Mouse (Mus musculus) neural tube, embryonic 15.5 days (tissue): ENCODE results near the gene Rbms2. TPM values are rescaled to one million over a fixed set of nuclear protein-coding genes. Genes with fewer than 3 reads are reported as not detected.

ENCODE experiments used
- ATAC-seq: fragments of 200-750 bp; cut with Nextera tagmentation; 2 replicates; pipeline ENCODE4 v1.8.0; 2017; ENCODE audit warnings: mild to moderate bottlenecking, moderate TSS enrichment, moderate library complexity; ENCODE audit not compliant: low FRiP score
- H3K27ac ChIP-seq: fragments of 300-500 bp; sonication (generic); replicated peaks from 2 replicates; pipeline ENCODE4 v1.5.1; 2015; ENCODE audit warnings: mild to moderate bottlenecking, inconsistent platforms
- H3K27me3 ChIP-seq: fragments of 300-500 bp; sonication (generic); replicated peaks from 2 replicates; pipeline ENCODE4 v1.6.1; 2015; ENCODE audit warnings: inconsistent platforms
- H3K36me3 ChIP-seq: fragments of 300-500 bp; sonication (generic); 2 replicates; pipeline ENCODE4 v1.6.1; 2015; ENCODE audit warnings: inconsistent platforms
- H3K4me1 ChIP-seq: fragments of 300-500 bp; sonication (generic); 2 replicates; pipeline ENCODE4 v1.6.1; 2015; ENCODE audit warnings: inconsistent platforms
- H3K4me2 ChIP-seq: fragments of 300-500 bp; sonication (generic); 2 replicates; pipeline ENCODE4 v1.6.1; 2015; ENCODE audit warnings: inconsistent platforms, mild to moderate bottlenecking, moderate library complexity
- H3K4me3 ChIP-seq: fragments of 300-500 bp; sonication (generic); replicated peaks from 2 replicates; pipeline ENCODE4 v1.5.1; 2015; ENCODE audit warnings: mild to moderate bottlenecking, inconsistent platforms
- H3K9ac ChIP-seq: fragments of 300-500 bp; sonication (generic); replicated peaks from 2 replicates; pipeline ENCODE4 v1.6.1; 2015; ENCODE audit warnings: mild to moderate bottlenecking, inconsistent platforms
- H3K9me3 ChIP-seq: fragments of 300-500 bp; sonication (generic); replicated peaks from 2 replicates; pipeline ENCODE4 v1.6.1; 2016; ENCODE audit warnings: inconsistent platforms
- WGBS: fragments of 180-500 bp; shearing (Covaris S2); methylation state at CpG from one replicate; pipeline ENCODE4 v1.1.7; 2015; ENCODE audit warnings: mixed read lengths; 5-methylcytosine and 5-hydroxymethylcytosine counted together
- polyA plus RNA-seq: library from polyadenylated mRNA; unstranded; fragments of >200 nt; fragmentation: Nextera tagmentation; extraction: Ambion mirVana; gene quantifications from 2 replicates; pipeline ENCODE4 v1.2.1, GENCODE M21; 2015

The Rbms2 gene
- polyA plus RNA-seq, 1 experiment from 2014 or later: 6.5 TPM

DNA sequence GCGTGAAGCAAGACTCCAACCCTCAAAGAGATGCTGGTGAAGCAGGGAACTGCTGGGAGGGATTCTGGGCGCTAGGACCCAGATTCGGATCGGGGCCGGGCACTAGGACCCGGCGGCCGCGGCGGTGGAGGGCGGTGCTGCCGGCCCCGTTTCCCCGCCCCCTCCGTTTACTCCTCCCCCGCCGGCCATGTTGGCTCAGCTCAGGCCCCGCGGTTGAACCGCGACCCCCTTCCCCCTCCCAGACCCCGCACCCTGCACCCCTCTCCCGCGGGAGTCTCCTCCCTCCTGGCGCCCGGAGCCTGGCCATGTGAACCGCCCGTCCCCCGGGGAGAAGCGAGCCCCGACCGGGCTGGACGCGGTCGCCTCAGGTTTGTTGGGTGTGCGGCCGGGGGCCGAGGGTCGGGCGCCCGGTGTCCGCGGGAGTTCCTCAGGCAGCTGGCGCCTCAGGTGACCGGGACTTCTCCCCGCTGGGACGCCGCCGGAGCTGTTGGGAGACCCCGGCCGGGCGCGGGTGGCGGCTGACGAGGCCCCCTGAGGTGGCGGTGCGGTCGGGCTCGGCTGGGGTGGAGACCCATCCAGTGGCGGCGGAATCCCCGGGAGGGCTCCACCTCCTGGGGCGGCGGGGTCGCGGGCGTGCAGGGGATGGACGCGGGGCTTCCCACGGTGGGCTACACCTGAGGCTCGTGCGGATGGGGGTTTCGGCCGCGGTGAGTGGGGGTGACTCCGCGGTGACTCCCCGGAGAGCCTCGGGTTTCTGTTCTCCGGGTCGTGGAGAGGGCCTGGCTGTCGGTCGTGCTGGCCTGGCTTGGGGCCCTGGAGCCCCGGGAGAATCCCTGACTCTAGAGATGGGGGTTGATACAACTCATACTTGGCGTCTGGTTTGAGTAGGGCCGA, 83.2 kb downstream of the Rbms2 start:
- H3K9ac ChIP-seq: peak overlapping the region; percentile 87
- H3K9me3 ChIP-seq: no peaks in the 10 kb centered on the region
- peak; percentile 77 for ATAC-seq
- peak overlapping the region; percentile 86 for H3K27ac ChIP-seq
- H3K27me3 ChIP-seq: no peaks in the 10 kb centered on the region
- WGBS: under 1% methylated on average over 85 of the region's 86 CpGs
- H3K4me1 ChIP-seq: peaks cover 51% of the 10 kb centered on the region
- H3K4me3 ChIP-seq: peak overlapping the region; percentile 91
- peak overlapping the region; percentile 77 for H3K4me2 ChIP-seq
- no peaks in the 10 kb centered on the region for H3K36me3 ChIP-seq

GRCm38 (mm10) chr10:128096313-128096692, 83.8 kb downstream of the Rbms2 start:
- no peak overlapping the region for H3K9ac ChIP-seq
- H3K27me3 ChIP-seq: no peaks in the 10 kb centered on the region
- H3K9me3 ChIP-seq: no peaks in the 10 kb centered on the region
- peak overlapping the region; percentile 91 for H3K4me3 ChIP-seq
- no peak for ATAC-seq
- no peaks in the 10 kb centered on the region for H3K36me3 ChIP-seq
- H3K4me2 ChIP-seq: peak overlapping the region; percentile 77
- H3K27ac ChIP-seq: no peak overlapping the region
- peaks cover 57% of the 10 kb centered on the region for H3K4me1 ChIP-seq
- 19% methylated on average over 4 of the region's 4 CpGs for WGBS

GRCm38 (mm10) chr10:128095003-128095636, 85.0 kb downstream of the Rbms2 start:
- WGBS: 31% methylated on average over 9 of the region's 9 CpGs
- no peaks in the 10 kb centered on the region for H3K9me3 ChIP-seq
- no peak for ATAC-seq
- H3K4me1 ChIP-seq: peaks cover 66% of the 10 kb centered on the region
- H3K27ac ChIP-seq: 0 out of 2 replicates have a peak overlapping the region, but pooled peaks have one; percentile 28
- peak overlapping the region; percentile 85; the same call in 1 of the 2 replicates for H3K4me3 ChIP-seq
- H3K9ac ChIP-seq: no peak overlapping the region
- no peaks in the 10 kb centered on the region for H3K27me3 ChIP-seq
- peak overlapping the region; percentile 78 for H3K4me2 ChIP-seq
- peaks cover 6% of the 10 kb centered on the region for H3K36me3 ChIP-seq

DNA sequence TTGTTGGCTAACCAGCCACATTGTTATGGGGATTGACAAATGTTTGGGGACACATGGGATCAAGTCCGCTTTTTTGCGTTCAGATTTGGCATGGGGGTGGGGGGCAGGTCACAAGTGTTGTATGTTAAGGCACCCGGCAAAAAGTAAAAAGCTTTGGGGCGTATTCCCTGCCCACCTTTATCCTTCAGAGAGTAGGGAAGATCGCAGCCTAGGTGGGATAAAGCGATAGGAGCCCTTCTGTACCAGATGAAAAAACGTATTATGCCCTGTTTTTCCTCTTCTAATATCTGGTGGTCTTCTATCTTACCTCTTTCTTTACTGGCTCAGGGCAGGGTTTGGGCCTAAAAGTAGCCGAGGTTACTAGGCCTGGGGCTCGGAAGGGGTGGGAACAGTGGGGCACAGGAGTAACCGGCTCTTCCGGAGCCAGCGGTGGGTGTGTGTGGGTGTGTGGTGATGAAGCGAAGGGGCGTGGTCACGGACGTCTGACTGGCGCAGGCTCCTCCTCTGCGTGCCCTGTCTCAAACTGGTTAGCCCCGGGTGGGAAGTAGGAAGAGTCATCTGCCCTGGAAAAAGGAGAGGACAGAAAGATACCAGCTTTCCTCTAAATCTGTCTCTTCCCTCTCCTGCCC, 85.6 kb downstream of the Rbms2 start:
- no peaks in the 10 kb centered on the region for H3K9me3 ChIP-seq
- no peak for ATAC-seq
- peak overlapping the region; percentile 78 for H3K4me2 ChIP-seq
- peaks cover 13% of the 10 kb centered on the region for H3K36me3 ChIP-seq
- no peaks in the 10 kb centered on the region for H3K27me3 ChIP-seq
- H3K9ac ChIP-seq: peak overlapping the region; percentile 20; the same call in 1 of the 2 replicates
- peaks cover 66% of the 10 kb centered on the region for H3K4me1 ChIP-seq
- H3K27ac ChIP-seq: 0 out of 2 replicates have a peak overlapping the region, but pooled peaks have one; percentile 28
- 12% methylated on average over 19 of the region's 19 CpGs for WGBS
- peak overlapping the region; percentile 85 for H3K4me3 ChIP-seq

GRCm38 (mm10) chr10:128093496-128094294, 86.4 kb downstream of the Rbms2 start:
- WGBS: 24% methylated on average over 13 of the region's 13 CpGs
- Histone ChIP-seq H3K4me2 (peak overlapping the region; percentile 78), H3K27me3 (no peaks in the 10 kb centered on the region), H3K36me3 (peaks cover 20% of the 10 kb centered on the region), H3K27ac (peak overlapping the region; percentile 90), H3K9ac (peak overlapping the region; percentile 79), H3K4me1 (peaks cover 62% of the 10 kb centered on the region), H3K4me3 (peak overlapping the region; percentile 85), H3K9me3 (no peaks in the 10 kb centered on the region)
- ATAC-seq: no peak

GRCm38 (mm10) chr10:128092506-128093495, 87.3 kb downstream of the Rbms2 start:
- H3K36me3 ChIP-seq: peaks cover 29% of the 10 kb centered on the region
- peak overlapping the region; percentile 90 for H3K27ac ChIP-seq
- H3K9ac ChIP-seq: peak overlapping the region; percentile 79
- no peaks in the 10 kb centered on the region for H3K27me3 ChIP-seq
- under 1% methylated on average over 76 of the region's 88 CpGs for WGBS
- peak; percentile 60 for ATAC-seq
- no peaks in the 10 kb centered on the region for H3K9me3 ChIP-seq
- H3K4me1 ChIP-seq: peaks cover 53% of the 10 kb centered on the region
- peak overlapping the region; percentile 85 for H3K4me3 ChIP-seq
- H3K4me2 ChIP-seq: peak overlapping the region; percentile 78

DNA sequence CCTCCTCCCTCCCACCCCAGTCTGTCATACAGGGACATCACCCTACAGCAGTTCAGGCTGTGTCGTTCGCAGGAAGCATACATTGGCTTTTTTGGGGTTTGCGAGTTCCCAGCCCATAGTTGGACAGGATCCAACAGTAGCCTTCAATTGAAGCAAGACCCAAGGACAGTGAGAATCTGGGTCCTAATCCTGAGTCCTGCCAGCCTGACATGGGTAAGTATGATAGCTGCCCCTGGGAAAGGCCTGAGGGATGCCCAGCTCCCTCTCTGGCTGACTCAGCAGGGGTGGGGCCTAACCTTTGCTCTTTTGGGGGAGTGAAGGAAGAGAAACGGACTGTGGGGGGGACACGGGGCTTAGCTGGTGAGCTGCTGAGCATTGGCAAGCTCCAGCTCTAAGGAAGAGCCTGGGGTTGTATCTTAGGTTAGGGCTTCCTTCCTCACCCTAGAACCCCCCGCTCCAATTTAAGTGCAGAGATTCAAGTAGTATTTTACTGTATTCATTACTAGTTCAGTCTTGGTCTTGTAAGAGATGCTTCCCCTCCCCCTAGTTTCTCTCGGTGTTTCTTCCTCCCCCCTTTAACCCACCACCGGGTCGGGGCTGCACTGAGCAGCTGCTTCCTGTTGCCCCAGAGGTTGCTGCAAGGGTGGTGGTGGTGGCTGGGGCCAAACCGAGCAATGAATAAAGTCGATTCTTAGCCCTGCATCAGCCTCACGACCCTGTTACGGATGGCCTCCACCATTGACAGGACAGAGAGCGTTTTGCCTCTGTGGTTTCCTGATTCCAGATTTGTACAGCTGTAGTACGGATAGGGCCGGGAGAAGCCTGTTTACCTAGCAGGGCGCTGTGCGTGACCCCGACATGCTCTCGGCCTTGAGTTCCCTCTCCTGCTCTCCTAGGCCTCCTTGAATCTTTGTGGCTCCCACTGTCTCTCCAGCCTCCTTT, 88.3 kb downstream of the Rbms2 start, which contains the start of gene Baz2a:
Baz2a (plus strand) TSS at position 14 of the 942 bp plus-strand sequence.
- WGBS: under 1% methylated on average over 20 of the region's 20 CpGs
- Histone ChIP-seq H3K4me1 (peaks cover 51% of the 10 kb centered on the region), H3K9me3 (no peaks in the 10 kb centered on the region), H3K36me3 (peaks cover 37% of the 10 kb centered on the region), H3K4me2 (peak within 1 kb of the TSS; percentile 78), H3K9ac (peak within 1 kb of the TSS; percentile 79), H3K27me3 (no peaks in the 10 kb centered on the region), H3K27ac (peak within 1 kb of the TSS; percentile 90), H3K4me3 (peak within 1 kb of the TSS; percentile 85)
- peak; percentile 27; the same call in 1 of the 2 replicates for ATAC-seq

DNA sequence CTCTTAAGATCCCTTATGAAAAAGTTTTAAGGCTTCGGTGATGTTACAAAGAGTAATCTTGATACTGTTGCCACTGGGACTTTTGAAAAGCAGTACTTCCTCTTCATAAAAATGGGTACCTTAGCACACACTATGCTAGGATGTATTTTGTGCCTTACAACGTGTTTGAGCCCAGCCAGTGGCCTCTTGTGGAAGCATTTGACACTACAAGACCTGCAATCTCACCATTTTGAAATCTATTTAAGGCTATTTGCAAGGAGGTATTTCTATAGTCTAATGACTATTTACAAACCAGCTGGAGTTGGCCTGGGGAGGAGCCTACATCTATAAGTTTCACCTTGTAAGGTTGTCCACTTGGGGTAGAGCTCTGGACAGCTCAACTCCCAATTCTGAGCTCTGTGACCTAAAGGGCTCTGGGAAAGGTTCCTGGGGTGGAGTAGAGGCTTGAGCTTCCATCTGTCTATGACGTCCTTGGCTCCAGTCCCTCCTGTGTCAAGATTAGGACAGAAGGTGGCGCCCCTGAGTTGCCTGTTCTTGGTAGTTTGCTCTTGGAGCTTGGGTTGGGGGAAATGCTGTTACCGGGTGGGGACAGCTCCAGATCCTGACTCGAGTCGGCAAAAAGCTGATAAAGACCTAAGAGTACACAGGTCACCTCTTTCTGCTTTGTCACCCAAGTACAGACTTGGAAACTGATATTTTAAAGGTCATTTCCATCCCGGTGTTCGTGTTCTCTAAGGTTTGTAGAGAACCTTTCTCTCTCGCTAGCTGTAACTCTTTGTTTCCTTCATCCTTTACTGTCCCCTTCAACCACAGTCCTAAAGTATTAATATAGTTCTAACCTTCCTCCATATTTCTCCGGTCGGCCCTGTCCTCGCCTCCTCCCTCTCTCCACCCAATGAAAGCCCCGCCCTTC, 89.2 kb downstream of the Rbms2 start:
- no peaks in the 10 kb centered on the region for H3K9me3 ChIP-seq
- peak overlapping the region; percentile 79 for H3K9ac ChIP-seq
- peak; percentile 22 for ATAC-seq
- H3K36me3 ChIP-seq: peaks cover 46% of the 10 kb centered on the region
- H3K27ac ChIP-seq: peak overlapping the region; percentile 90; the same call in 1 of the 2 replicates
- no peaks in the 10 kb centered on the region for H3K27me3 ChIP-seq
- peak overlapping the region; percentile 85 for H3K4me3 ChIP-seq
- peak overlapping the region; percentile 78 for H3K4me2 ChIP-seq
- peaks cover 51% of the 10 kb centered on the region for H3K4me1 ChIP-seq
- 8% methylated on average over 14 of the region's 14 CpGs for WGBS

DNA sequence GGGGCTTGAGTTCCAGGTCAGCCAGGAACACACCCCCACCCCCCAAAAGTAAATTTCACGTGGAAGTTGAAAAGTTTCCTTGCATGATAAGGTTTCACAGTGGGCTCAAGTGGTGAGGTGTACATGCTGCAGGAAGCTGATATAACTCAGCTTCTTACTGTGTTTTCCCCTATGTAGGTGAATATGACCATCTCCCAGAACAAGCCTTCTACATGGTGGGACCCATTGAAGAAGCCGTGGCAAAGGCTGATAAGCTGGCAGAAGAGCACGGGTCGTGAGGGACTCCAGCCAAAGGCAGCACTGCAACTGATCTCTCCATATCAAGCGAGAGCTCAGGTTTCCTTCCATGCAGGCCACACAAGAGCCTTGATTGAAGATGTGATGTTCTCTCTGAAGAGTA, 90.3 kb downstream of the Rbms2 start:
- Histone ChIP-seq H3K9me3 (no peaks in the 10 kb centered on the region), H3K4me2 (no peak overlapping the region), H3K4me3 (no peak overlapping the region), H3K4me1 (peaks cover 55% of the 10 kb centered on the region), H3K36me3 (peaks cover 56% of the 10 kb centered on the region), H3K9ac (no peak overlapping the region), H3K27ac (no peak overlapping the region), H3K27me3 (no peaks in the 10 kb centered on the region)
- ATAC-seq: no peak
- 71% methylated on average over 5 of the region's 5 CpGs for WGBS
